Mouse (Mus musculus) forebrain, embryonic 14.5 days (tissue): ENCODE measurements around the gene Otof. TPM values are rescaled to one million over a fixed set of nuclear protein-coding genes. Genes with fewer than 3 reads are reported as not detected.

ENCODE experiments used
- ATAC-seq: fragments of 200-750 bp; cut with Nextera tagmentation; 2 replicates; pipeline ENCODE4 v1.8.0; 2017; ENCODE audit warnings: mild to moderate bottlenecking, moderate library complexity
- DNase-seq: peaks from one replicate; pipeline ENCODE4 v3.0.0-alpha.2; 2015; ENCODE audit warnings: low spot score
- H3K27ac ChIP-seq: fragments of 300-500 bp; sonication (generic); 2 replicates; pipeline ENCODE4 v1.5.1; 2014; ENCODE audit warnings: low read depth, mild to moderate bottlenecking, control low read depth, low read length, moderate library complexity
- H3K27me3 ChIP-seq: fragments of 300-500 bp; sonication (generic); replicated peaks from 2 replicates; pipeline ENCODE4 v1.6.1; 2014; ENCODE audit warnings: low read length, control low read depth, mixed read lengths; ENCODE audit not compliant: control insufficient read depth, insufficient read depth
- H3K36me3 ChIP-seq: fragments of 300-500 bp; sonication (generic); 2 replicates; pipeline ENCODE4 v1.6.1; 2014; ENCODE audit warnings: low read length, control low read depth; ENCODE audit not compliant: control insufficient read depth, insufficient read depth
- H3K4me1 ChIP-seq: fragments of 300-500 bp; sonication (generic); 2 replicates; pipeline ENCODE4 v1.6.1; 2014; ENCODE audit warnings: antibody characterized with exemption, low read length, control low read depth; ENCODE audit not compliant: control insufficient read depth, insufficient read depth
- H3K4me2 ChIP-seq: fragments of 300-500 bp; sonication (generic); 2 replicates; pipeline ENCODE4 v1.6.1; 2014; ENCODE audit warnings: mild to moderate bottlenecking, control low read depth, low read length
- H3K4me3 ChIP-seq: fragments of 300-500 bp; sonication (generic); 2 replicates; pipeline ENCODE4 v1.5.1; 2014; ENCODE audit warnings: low read depth, low read length, control low read depth
- H3K9ac ChIP-seq: fragments of 300-500 bp; sonication (generic); 2 replicates; pipeline ENCODE4 v1.6.1; 2014; ENCODE audit warnings: mild to moderate bottlenecking, low read length, control low read depth, moderate library complexity
- H3K9me3 ChIP-seq: fragments of 300-500 bp; sonication (generic); replicated peaks from 2 replicates; pipeline ENCODE4 v1.6.1; 2016; ENCODE audit warnings: low read length, control low read depth, mixed read lengths; ENCODE audit not compliant: control insufficient read depth
- whole genome bisulfite sequencing: fragments of 180-500 bp; shearing (Covaris S2); extraction: QIAGEN DNeasy Blood & Tissue Kit; methylation state at CpG from one replicate; pipeline ENCODE4 v1.1.7; 2014; 5-methylcytosine and 5-hydroxymethylcytosine counted together
- polyA plus RNA-seq: library from polyadenylated mRNA; unstranded; fragments of >200 nt; fragmentation: Nextera tagmentation; extraction: Ambion mirVana; gene quantifications from 2 replicates; pipeline ENCODE4 v1.2.1, GENCODE M21; 2014

The Otof gene
- polyA plus RNA-seq, 1 experiment from 2014 or later = 0.55 TPM

GRCm38 (mm10) chr5:30382876-30383275 lies 78.9 kb downstream of the Otof start:
- H3K4me3 ChIP-seq = no peak overlapping the region
- no peaks in the 10 kb centered on the region for H3K27me3 ChIP-seq
- H3K4me1 ChIP-seq = no peaks in the 10 kb centered on the region
- H3K9me3 ChIP-seq = no peaks in the 10 kb centered on the region
- H3K4me2 ChIP-seq = no peak overlapping the region
- no peak for ATAC-seq
- no peak overlapping the region for H3K27ac ChIP-seq
- H3K36me3 ChIP-seq = no peaks in the 10 kb centered on the region
- H3K9ac ChIP-seq = no peak overlapping the region
- 70% methylated on average over 7 of the region's 7 CpGs for WGBS
- DNase-seq = no peak

- DNase-seq (no peak), ATAC-seq (no peak)
- Histone ChIP-seq H3K9ac (no peak overlapping the region), H3K36me3 (no peaks in the 10 kb centered on the region), H3K4me3 (no peak overlapping the region), H3K27ac (no peak overlapping the region), H3K4me1 (no peaks in the 10 kb centered on the region), H3K9me3 (no peaks in the 10 kb centered on the region), H3K27me3 (no peaks in the 10 kb centered on the region), H3K4me2 (no peak overlapping the region)
- 87% methylated on average over 5 of the region's 5 CpGs for WGBS
These were observed 92.3 kb downstream of the Otof start for GRCm38 (mm10) chr5:30369426-30369825.

DNA sequence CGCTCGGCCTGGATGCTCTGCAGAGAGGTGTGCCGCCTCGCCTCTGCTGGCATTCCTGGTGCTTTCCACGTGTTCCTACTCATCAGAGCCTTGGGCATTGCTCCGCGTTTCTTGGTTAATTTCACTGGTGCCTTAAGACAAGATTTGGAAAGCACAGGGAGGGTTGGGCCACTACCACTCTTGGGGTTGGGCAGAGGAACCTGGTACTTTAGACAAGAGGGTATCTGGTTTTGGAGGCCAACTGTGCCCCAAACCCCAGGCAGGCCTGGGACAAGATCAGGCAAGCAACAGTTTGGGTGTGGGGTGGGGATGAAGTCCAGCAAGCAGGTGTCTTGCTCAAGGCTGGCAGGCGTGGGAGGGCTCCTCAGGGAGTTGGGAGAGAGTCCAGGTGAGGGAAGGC lies 94.3 kb downstream of the Otof start:
- Histone ChIP-seq H3K27me3 (no peaks in the 10 kb centered on the region), H3K9ac (no peak overlapping the region), H3K36me3 (no peaks in the 10 kb centered on the region), H3K4me2 (no peak overlapping the region), H3K9me3 (no peaks in the 10 kb centered on the region), H3K27ac (no peak overlapping the region), H3K4me1 (no peaks in the 10 kb centered on the region), H3K4me3 (no peak overlapping the region)
- 72% methylated on average over 8 of the region's 8 CpGs for WGBS
- no peak for DNase-seq
- ATAC-seq = no peak

DNA sequence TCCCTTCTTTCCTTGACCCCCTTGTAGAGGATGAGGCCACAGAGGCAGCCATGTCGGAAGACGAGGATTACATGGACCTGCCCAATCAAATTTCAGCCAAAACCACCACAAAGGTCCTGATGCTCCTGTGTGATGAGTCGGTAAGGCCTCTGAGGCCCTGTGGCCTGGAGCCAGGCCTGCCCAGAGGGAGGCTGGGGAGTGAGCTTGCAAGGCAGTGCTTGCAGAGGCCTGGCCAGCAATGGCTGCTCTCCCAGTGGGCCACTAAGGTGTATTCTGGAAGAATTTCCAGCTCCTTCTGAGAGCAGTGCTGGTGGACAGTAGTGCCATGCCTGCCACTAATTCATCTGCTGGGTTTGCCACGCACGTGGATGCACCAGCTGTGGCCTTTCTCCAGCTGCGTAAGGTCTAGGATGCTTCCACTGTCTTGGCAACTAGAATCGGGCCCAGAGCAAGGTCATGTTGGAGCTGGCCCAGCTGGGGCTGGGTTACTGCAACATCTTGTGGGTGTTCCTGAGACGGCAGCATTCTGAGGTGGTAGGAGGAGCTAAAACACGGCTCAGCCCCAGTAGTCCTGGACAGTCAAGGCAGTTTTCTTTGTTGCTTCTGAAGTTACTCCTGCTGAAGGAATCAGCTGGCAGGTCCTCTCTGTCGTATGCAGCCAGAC lies 103.2 kb downstream of the Otof start:
- no peak overlapping the region for H3K27ac ChIP-seq
- DNase-seq (no peak), ATAC-seq (no peak)
- H3K9me3 ChIP-seq = no peaks in the 10 kb centered on the region
- H3K36me3 ChIP-seq = no peaks in the 10 kb centered on the region
- H3K4me2 ChIP-seq = no peak overlapping the region
- H3K27me3 ChIP-seq = no peaks in the 10 kb centered on the region
- WGBS = 91% methylated on average over 10 of the region's 10 CpGs
- no peak overlapping the region for H3K4me3 ChIP-seq
- no peak overlapping the region for H3K9ac ChIP-seq
- no peaks in the 10 kb centered on the region for H3K4me1 ChIP-seq

- Histone ChIP-seq H3K4me2 (no peak overlapping the region), H3K4me1 (no peaks in the 10 kb centered on the region), H3K9me3 (no peaks in the 10 kb centered on the region), H3K9ac (no peak overlapping the region), H3K27me3 (no peaks in the 10 kb centered on the region), H3K27ac (no peak overlapping the region), H3K36me3 (no peaks in the 10 kb centered on the region), H3K4me3 (no peak overlapping the region)
- DNase-seq (no peak), ATAC-seq (no peak)
- 85% methylated on average over 7 of the region's 7 CpGs for WGBS
These were observed 105.1 kb downstream of the Otof start for GRCm38 (mm10) chr5:30356647-30357046.

GRCm38 (mm10) chr5:30355559-30356159 lies 106.1 kb downstream of the Otof start:
- 90% methylated on average over 14 of the region's 14 CpGs for WGBS
- ATAC-seq (no peak), DNase-seq (no peak)
- H3K27ac ChIP-seq = no peak overlapping the region
- H3K4me3 ChIP-seq = no peak overlapping the region
- no peaks in the 10 kb centered on the region for H3K27me3 ChIP-seq
- no peak overlapping the region for H3K9ac ChIP-seq
- no peak overlapping the region for H3K4me2 ChIP-seq
- H3K4me1 ChIP-seq = no peaks in the 10 kb centered on the region
- no peaks in the 10 kb centered on the region for H3K36me3 ChIP-seq
- H3K9me3 ChIP-seq = no peaks in the 10 kb centered on the region

DNA sequence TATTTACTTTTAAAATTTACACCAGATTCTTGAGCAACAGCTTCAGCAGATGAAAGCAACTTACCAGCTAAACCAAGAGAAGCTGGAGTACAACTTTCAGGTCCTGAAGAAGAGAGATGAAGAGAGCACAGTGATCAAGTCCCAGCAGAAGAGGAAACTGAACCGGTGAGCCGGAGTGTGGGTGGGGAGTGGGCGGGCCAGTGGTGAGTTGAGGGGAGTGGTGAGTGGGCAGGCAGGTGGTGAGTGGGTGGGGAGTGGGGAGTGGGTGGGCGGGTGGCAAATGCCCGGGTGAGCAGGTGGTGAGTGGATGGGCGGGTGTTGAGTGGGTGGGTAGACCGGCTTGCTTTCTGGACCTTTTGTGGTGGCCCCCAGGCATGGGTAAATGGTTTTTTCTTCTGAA lies 106.6 kb downstream of the Otof start:
- H3K4me2 ChIP-seq = no peak overlapping the region
- H3K9ac ChIP-seq = no peak overlapping the region
- no peak overlapping the region for H3K27ac ChIP-seq
- no peaks in the 10 kb centered on the region for H3K27me3 ChIP-seq
- no peaks in the 10 kb centered on the region for H3K9me3 ChIP-seq
- no peaks in the 10 kb centered on the region for H3K36me3 ChIP-seq
- H3K4me1 ChIP-seq = no peaks in the 10 kb centered on the region
- WGBS = 82% methylated on average over 7 of the region's 7 CpGs
- H3K4me3 ChIP-seq = no peak overlapping the region
- ATAC-seq (no peak), DNase-seq (no peak)

GRCm38 (mm10) chr5:30353605-30354004 lies 108.1 kb downstream of the Otof start:
- Histone ChIP-seq H3K9ac (no peak overlapping the region), H3K36me3 (no peaks in the 10 kb centered on the region), H3K9me3 (no peaks in the 10 kb centered on the region), H3K4me1 (no peaks in the 10 kb centered on the region), H3K27me3 (no peaks in the 10 kb centered on the region), H3K4me3 (no peak overlapping the region), H3K4me2 (no peak overlapping the region), H3K27ac (no peak overlapping the region)
- DNase-seq = no peak
- WGBS = 57% methylated on average over 3 of the region's 3 CpGs
- no peak for ATAC-seq

GRCm38 (mm10) chr5:30343886-30344285 lies 117.8 kb downstream of the Otof start:
- no peak for ATAC-seq
- H3K36me3 ChIP-seq = no peaks in the 10 kb centered on the region
- no peaks in the 10 kb centered on the region for H3K4me1 ChIP-seq
- 84% methylated on average over 5 of the region's 5 CpGs for WGBS
- no peak overlapping the region for H3K4me2 ChIP-seq
- no peak overlapping the region for H3K9ac ChIP-seq
- H3K27me3 ChIP-seq = no peaks in the 10 kb centered on the region
- no peaks in the 10 kb centered on the region for H3K9me3 ChIP-seq
- H3K4me3 ChIP-seq = no peak overlapping the region
- no peak for DNase-seq
- no peak overlapping the region for H3K27ac ChIP-seq
